10 mouse cellular contexts compared by ENCODE assay signal in the genomic region with DNA sequence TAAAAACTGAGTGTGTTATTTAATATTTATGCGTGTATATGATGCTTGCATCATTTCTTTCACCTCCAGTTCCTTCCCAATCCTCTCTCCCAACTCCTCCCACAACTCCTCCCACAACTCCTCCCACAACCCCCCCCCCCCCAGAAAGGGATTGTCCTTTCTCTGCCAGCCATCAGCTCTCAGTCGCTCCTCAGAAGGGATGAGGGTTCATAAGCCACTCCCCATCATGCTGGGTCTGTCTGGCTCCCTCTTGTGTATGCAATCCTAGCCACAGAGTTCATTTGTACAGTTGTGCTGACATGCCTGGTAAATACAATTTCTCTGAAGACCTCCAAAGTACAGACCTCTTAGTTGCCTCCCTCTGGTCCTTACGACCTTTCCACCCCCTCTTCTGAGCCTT. TPM values are rescaled to one million over a fixed set of nuclear protein-coding genes. Genes with fewer than 3 reads are reported as not detected.
DNase-seq lines count a peak whose midpoint lies in the region; ATAC-seq lines count a peak whose summit lies in the region.
"Had no signal": no experiment of that assay in that cellular context is flagged by ENCODE, and none has a peak within 500 bp of the region (broad histone marks: within the 10 kb centered on the region; RNA-seq: fewer than 3 reads in every experiment).

No protein-coding gene starts in this region.

- no peaks in the 10 kb centered on the region for H3K36me3 ChIP-seq in lung, embryonic 16.5 days (ENCODE audit: control insufficient read depth, insufficient read depth, low read length)
- H3K36me3 ChIP-seq in embryonic facial prominence, embryonic 11.5 days (replicated peaks; ENCODE audit: control insufficient read depth, insufficient read depth, low read depth, low read length): no peaks in the 10 kb centered on the region
- no peaks in the 10 kb centered on the region for H3K36me3 ChIP-seq in liver, embryonic 12.5 days
- no peaks in the 10 kb centered on the region for H3K36me3 ChIP-seq in stomach, embryonic 15.5 days
- H3K36me3 ChIP-seq: neural tube, embryonic 12.5 days had no signal

- H3K9me3 ChIP-seq in lung, embryonic 16.5 days (ENCODE audit: control insufficient read depth, low read length): no peaks in the 10 kb centered on the region
- H3K9me3 ChIP-seq in embryonic facial prominence, embryonic 11.5 days (replicated peaks; ENCODE audit: control insufficient read depth, low read length): no peaks in the 10 kb centered on the region
- H3K9me3 ChIP-seq in liver, embryonic 12.5 days (replicated peaks): no peaks in the 10 kb centered on the region
- no peaks in the 10 kb centered on the region for H3K9me3 ChIP-seq in stomach, embryonic 15.5 days
- H3K9me3 ChIP-seq: neural tube, embryonic 12.5 days had no signal

- DNase-seq in lung, adult 18-20 months: no peak
- peak; percentile 41 for DNase-seq in embryonic facial prominence, embryonic 11.5 days (ENCODE audit: low spot score)
- DNase-seq in layer of hippocampus, adult 11-12 months (ENCODE audit: low spot score): no peak
- DNase-seq in right cerebral cortex, postnatal 4 days: no peak
- no peak for DNase-seq in gastrocnemius, adult 8-10 months (ENCODE audit: low spot score in 2 of 2)

- no peak overlapping the region for H3K27ac ChIP-seq in lung, embryonic 16.5 days (ENCODE audit: low read length)
- H3K27ac ChIP-seq in embryonic facial prominence, embryonic 11.5 days (replicated peaks; ENCODE audit: low read depth, low read length): no peak overlapping the region
- peak overlapping the region; percentile 96 for H3K27ac ChIP-seq in liver, embryonic 12.5 days
- H3K27ac ChIP-seq in stomach, embryonic 15.5 days: no peak overlapping the region
- H3K27ac ChIP-seq: neural tube, embryonic 12.5 days had no signal

- ATAC-seq in lung, embryonic 16.5 days (ENCODE audit: low read depth): peak; percentile 83
- no peak for ATAC-seq in embryonic facial prominence, embryonic 11.5 days (replicated peaks; ENCODE audit: insufficient number of reproducible peaks, low FRiP score, low TSS enrichment, low read depth)
- no peak for ATAC-seq in liver, embryonic 12.5 days
- ATAC-seq in stomach, embryonic 15.5 days (ENCODE audit: insufficient read depth, low FRiP score, low read depth): peak; percentile 32; the same call in 1 of the 2 replicates

- H3K4me2 ChIP-seq in lung, embryonic 16.5 days (ENCODE audit: low read depth, low read length): no peak overlapping the region
- no peak overlapping the region for H3K4me2 ChIP-seq in embryonic facial prominence, embryonic 11.5 days (ENCODE audit: low read depth, low read length)
- H3K4me2 ChIP-seq in liver, embryonic 12.5 days: peak overlapping the region; percentile 50
- no peak overlapping the region for H3K4me2 ChIP-seq in stomach, embryonic 15.5 days
- H3K4me2 ChIP-seq: neural tube, embryonic 12.5 days had no signal

- H3K4me1 ChIP-seq in lung, embryonic 16.5 days (replicated peaks; ENCODE audit: control insufficient read depth, insufficient read depth, low read length): no peaks in the 10 kb centered on the region
- H3K4me1 ChIP-seq in embryonic facial prominence, embryonic 11.5 days (ENCODE audit: control insufficient read depth, insufficient read depth, low read length): no peaks in the 10 kb centered on the region
- H3K4me1 ChIP-seq in liver, embryonic 12.5 days: peaks cover 94% of the 10 kb centered on the region
- H3K4me1 ChIP-seq in stomach, embryonic 15.5 days: no peaks in the 10 kb centered on the region

- H3K4me3 ChIP-seq in lung, embryonic 16.5 days (ENCODE audit: low read length): no peak overlapping the region
- H3K4me3 ChIP-seq in embryonic facial prominence, embryonic 11.5 days (ENCODE audit: low read depth, low read length): no peak overlapping the region
- H3K4me3 ChIP-seq in liver, embryonic 12.5 days: no peak overlapping the region
- no peak overlapping the region for H3K4me3 ChIP-seq in stomach, embryonic 15.5 days (replicated peaks)
- H3K4me3 ChIP-seq: neural tube, embryonic 12.5 days had no signal

- WGBS in lung, embryonic 16.5 days: 19% methylated on average over 3 of the region's 3 CpGs
- 36% methylated on average over 3 of the region's 3 CpGs for WGBS in embryonic facial prominence, embryonic 11.5 days
- 24% methylated on average over 3 of the region's 3 CpGs for WGBS in liver, embryonic 12.5 days (ENCODE audit: insufficient replicate concordance)
- 17% methylated on average over 3 of the region's 3 CpGs for WGBS in stomach, embryonic 15.5 days

- H3K27me3 ChIP-seq in lung, embryonic 16.5 days (ENCODE audit: control insufficient read depth, insufficient read depth, low read depth, low read length): no peaks in the 10 kb centered on the region
- no peaks in the 10 kb centered on the region for H3K27me3 ChIP-seq in embryonic facial prominence, embryonic 11.5 days (ENCODE audit: control insufficient read depth, insufficient read depth, low read length)
- 0 out of 2 replicates have a peak, but pooled peaks cover 4% of the 10 kb centered on the region for H3K27me3 ChIP-seq in liver, embryonic 12.5 days (replicated peaks)
- no peaks in the 10 kb centered on the region for H3K27me3 ChIP-seq in stomach, embryonic 15.5 days (replicated peaks)
- H3K27me3 ChIP-seq: neural tube, embryonic 12.5 days had no signal

- H3K9ac ChIP-seq in lung, embryonic 16.5 days (ENCODE audit: low read length): no peak overlapping the region
- no peak overlapping the region for H3K9ac ChIP-seq in embryonic facial prominence, embryonic 11.5 days (replicated peaks; ENCODE audit: low read length)
- no peak overlapping the region for H3K9ac ChIP-seq in liver, embryonic 12.5 days
- no peak overlapping the region for H3K9ac ChIP-seq in stomach, embryonic 15.5 days
- H3K9ac ChIP-seq: neural tube, embryonic 12.5 days had no signal

RNA-seq across cellular contexts. Expression of gene Spata31d1d, which starts 3.6 kb away (rescaled TPM):
- polyA plus RNA-seq in lung, embryonic 16.5 days (2015; fragmentation: Nextera tagmentation; extraction: Ambion mirVana): not detected in 2 replicates
- not detected in 2 replicates for polyA plus RNA-seq in embryonic facial prominence, embryonic 11.5 days (2014; fragmentation: Nextera tagmentation; extraction: Ambion mirVana)
- polyA plus RNA-seq in liver, embryonic 12.5 days (2016; fragmentation: Nextera tagmentation; extraction: Ambion mirVana): not detected in 2 replicates
- not detected in 2 replicates for polyA plus RNA-seq in stomach, embryonic 15.5 days (2015; fragmentation: Nextera tagmentation; extraction: Ambion mirVana)
- total RNA-seq in gastrocnemius, adult 8-10 months (2022): not detected
- polyA plus RNA-seq: heart, embryonic 16.5 days; neural tube, embryonic 12.5 days had no signal

RNA-seq across cellular contexts. Expression of gene 1700014D04Rik, which starts 11.4 kb away (rescaled TPM):
- 0.24 and 0.29 TPM in 2 replicates for polyA plus RNA-seq in lung, embryonic 16.5 days (2015; fragmentation: Nextera tagmentation; extraction: Ambion mirVana)
- polyA plus RNA-seq in embryonic facial prominence, embryonic 11.5 days (2014; fragmentation: Nextera tagmentation; extraction: Ambion mirVana): not detected in 2 replicates
- polyA plus RNA-seq in liver, embryonic 12.5 days (2016; fragmentation: Nextera tagmentation; extraction: Ambion mirVana): not detected in 2 replicates
- polyA plus RNA-seq in stomach, embryonic 15.5 days (2015; fragmentation: Nextera tagmentation; extraction: Ambion mirVana): not detected in 2 replicates
- under 1 TPM in 2 of 4 experiments, not detected in 2; 0.10 to 0.12 TPM for total RNA-seq in gastrocnemius, adult 8-10 months (2022)
- polyA plus RNA-seq: heart, embryonic 16.5 days had no signal

RNA-seq across cellular contexts. Expression of gene Spata31d1b, which starts 23.1 kb away (rescaled TPM):
- not detected in 2 replicates for polyA plus RNA-seq in lung, embryonic 16.5 days (2015; fragmentation: Nextera tagmentation; extraction: Ambion mirVana)
- not detected in 2 replicates for polyA plus RNA-seq in embryonic facial prominence, embryonic 11.5 days (2014; fragmentation: Nextera tagmentation; extraction: Ambion mirVana)
- polyA plus RNA-seq in liver, embryonic 12.5 days (2016; fragmentation: Nextera tagmentation; extraction: Ambion mirVana): not detected in 2 replicates
- not detected in 2 replicates for polyA plus RNA-seq in stomach, embryonic 15.5 days (2015; fragmentation: Nextera tagmentation; extraction: Ambion mirVana)
- total RNA-seq in gastrocnemius, adult 8-10 months (2022): not detected
- polyA plus RNA-seq: heart, embryonic 16.5 days; neural tube, embryonic 12.5 days had no signal

RNA-seq across cellular contexts. Expression of gene Spata31d1a, which starts 25.1 kb away (rescaled TPM):
- polyA plus RNA-seq in lung, embryonic 16.5 days (2015; fragmentation: Nextera tagmentation; extraction: Ambion mirVana): not detected in 2 replicates
- 0.11 TPM in 1 of 2 replicates, not detected in the other for polyA plus RNA-seq in embryonic facial prominence, embryonic 11.5 days (2014; fragmentation: Nextera tagmentation; extraction: Ambion mirVana)
- polyA plus RNA-seq in liver, embryonic 12.5 days (2016; fragmentation: Nextera tagmentation; extraction: Ambion mirVana): 0.05 TPM in 1 of 2 replicates, not detected in the other
- not detected in 2 replicates for polyA plus RNA-seq in stomach, embryonic 15.5 days (2015; fragmentation: Nextera tagmentation; extraction: Ambion mirVana)
- not detected for total RNA-seq in gastrocnemius, adult 8-10 months (2022)
- polyA plus RNA-seq: heart, embryonic 16.5 days; neural tube, embryonic 12.5 days had no signal

RNA-seq across cellular contexts. Expression of gene Isca1, which starts 34.4 kb away (rescaled TPM):
- 168 and 183 TPM in 2 replicates for polyA plus RNA-seq in lung, embryonic 16.5 days (2015; fragmentation: Nextera tagmentation; extraction: Ambion mirVana)
- 117 and 125 TPM in 2 replicates for polyA plus RNA-seq in embryonic facial prominence, embryonic 11.5 days (2014; fragmentation: Nextera tagmentation; extraction: Ambion mirVana)
- polyA plus RNA-seq in liver, embryonic 12.5 days (2016; fragmentation: Nextera tagmentation; extraction: Ambion mirVana): 216 and 223 TPM in 2 replicates
- polyA plus RNA-seq in stomach, embryonic 15.5 days (2015; fragmentation: Nextera tagmentation; extraction: Ambion mirVana): 121 and 127 TPM in 2 replicates
- total RNA-seq in gastrocnemius, adult 8-10 months (2022): 100 to 1,000 TPM; 159 to 209 (median 180) TPM

Comparison
In these comparisons a context has a peak if more than half of its experiments do, and no peak if none do; other contexts are left out.
1. ATAC-seq: peak in lung, embryonic 16.5 days (single experiment) and stomach, embryonic 15.5 days (single experiment); none in embryonic facial prominence, embryonic 11.5 days (single experiment) and liver, embryonic 12.5 days (single experiment).